Mouse (Mus musculus) midbrain, embryonic 12.5 days (tissue): ENCODE measurements around the gene Osbp2. TPM values are rescaled to one million over a fixed set of nuclear protein-coding genes. Genes with fewer than 3 reads are reported as not detected.

Experiments used
- ATAC-seq: fragments of 200-750 bp; cut with Nextera tagmentation; 2 replicates; pipeline ENCODE4 v1.8.0; 2017; ENCODE audit warnings: low read depth, moderate TSS enrichment, moderate library complexity; ENCODE audit not compliant: low FRiP score
- H3K27ac ChIP-seq: fragments of 300-500 bp; sonication (generic); replicated peaks from 2 replicates; pipeline ENCODE4 v1.5.1; 2016; ENCODE audit warnings: mild to moderate bottlenecking
- H3K27me3 ChIP-seq: fragments of 300-500 bp; sonication (generic); 2 replicates; pipeline ENCODE4 v1.6.1; 2016; ENCODE audit warnings: mild to moderate bottlenecking
- H3K36me3 ChIP-seq: fragments of 300-500 bp; sonication (generic); 2 replicates; pipeline ENCODE4 v1.6.1; 2016
- H3K4me1 ChIP-seq: fragments of 300-500 bp; sonication (generic); 2 replicates; pipeline ENCODE4 v1.6.1; 2016
- H3K4me2 ChIP-seq: fragments of 300-500 bp; sonication (generic); replicated peaks from 2 replicates; pipeline ENCODE4 v1.6.1; 2016; ENCODE audit warnings: mild to moderate bottlenecking, moderate library complexity
- H3K4me3 ChIP-seq: fragments of 300-500 bp; sonication (generic); 2 replicates; pipeline ENCODE4 v1.5.1; 2016; ENCODE audit warnings: mild to moderate bottlenecking
- H3K9ac ChIP-seq: fragments of 300-500 bp; sonication (generic); replicated peaks from 2 replicates; pipeline ENCODE4 v1.6.1; 2016; ENCODE audit warnings: mild to moderate bottlenecking, moderate library complexity
- H3K9me3 ChIP-seq: fragments of 300-500 bp; sonication (generic); 2 replicates; pipeline ENCODE4 v1.6.1; 2016; ENCODE audit warnings: mild to moderate bottlenecking
- WGBS: fragments of 180-500 bp; shearing (Covaris S2); methylation state at CpG from one replicate; pipeline ENCODE4 v1.1.7; 2016; 5-methylcytosine and 5-hydroxymethylcytosine counted together
- polyA plus RNA-seq: library from polyadenylated mRNA; unstranded; fragments of >200 nt; fragmentation: Nextera tagmentation; extraction: Ambion mirVana; gene quantifications from 2 replicates; pipeline ENCODE4 v1.2.1, GENCODE M21; 2016

The Osbp2 gene
- polyA plus RNA-seq, 1 experiment from 2014 or later = 5.3 TPM

GRCm38 (mm10) chr11:3805362-3805761 is 58.3 kb downstream of the Osbp2 start:
- WGBS = 38% methylated on average over 3 of the region's 3 CpGs
- Histone ChIP-seq H3K36me3 (no peaks in the 10 kb centered on the region), H3K9ac (no peak overlapping the region), H3K4me1 (no peaks in the 10 kb centered on the region), H3K27ac (no peak overlapping the region), H3K4me2 (no peak overlapping the region), H3K9me3 (no peaks in the 10 kb centered on the region), H3K4me3 (no peak overlapping the region), H3K27me3 (no peaks in the 10 kb centered on the region)
- no peak for ATAC-seq

- no peak overlapping the region for H3K4me3 ChIP-seq
- no peaks in the 10 kb centered on the region for H3K36me3 ChIP-seq
- no peaks in the 10 kb centered on the region for H3K4me1 ChIP-seq
- no peak overlapping the region for H3K27ac ChIP-seq
- H3K4me2 ChIP-seq = no peak overlapping the region
- no peak overlapping the region for H3K9ac ChIP-seq
- H3K27me3 ChIP-seq = no peaks in the 10 kb centered on the region
- 86% methylated on average over 2 of the region's 2 CpGs for WGBS
- H3K9me3 ChIP-seq = no peaks in the 10 kb centered on the region
- no peak for ATAC-seq
Measured at GRCm38 (mm10) chr11:3804639-3805038, 59.1 kb downstream of the Osbp2 start.

- H3K27me3 ChIP-seq = no peaks in the 10 kb centered on the region
- no peaks in the 10 kb centered on the region for H3K36me3 ChIP-seq
- no peak overlapping the region for H3K9ac ChIP-seq
- no peaks in the 10 kb centered on the region for H3K4me1 ChIP-seq
- ATAC-seq = no peak
- no peaks in the 10 kb centered on the region for H3K9me3 ChIP-seq
- H3K4me2 ChIP-seq = no peak overlapping the region
- H3K4me3 ChIP-seq = no peak overlapping the region
- 38% methylated on average over 1 of the region's 1 CpGs for WGBS
- no peak overlapping the region for H3K27ac ChIP-seq
Measured at GRCm38 (mm10) chr11:3802057-3802456, 61.6 kb downstream of the Osbp2 start.

GRCm38 (mm10) chr11:3797631-3798215 is 66.0 kb downstream of the Osbp2 start:
- WGBS = 91% methylated on average over 6 of the region's 6 CpGs
- H3K4me3 ChIP-seq = no peak overlapping the region
- H3K27ac ChIP-seq = no peak overlapping the region
- no peaks in the 10 kb centered on the region for H3K4me1 ChIP-seq
- H3K4me2 ChIP-seq = no peak overlapping the region
- no peak for ATAC-seq
- no peaks in the 10 kb centered on the region for H3K27me3 ChIP-seq
- no peak overlapping the region for H3K9ac ChIP-seq
- no peaks in the 10 kb centered on the region for H3K36me3 ChIP-seq
- no peaks in the 10 kb centered on the region for H3K9me3 ChIP-seq

- Histone ChIP-seq H3K27ac (no peak overlapping the region), H3K9me3 (no peaks in the 10 kb centered on the region), H3K4me2 (no peak overlapping the region), H3K4me1 (no peaks in the 10 kb centered on the region), H3K27me3 (0 out of 2 replicates have a peak, but pooled peaks cover 6% of the 10 kb centered on the region), H3K4me3 (no peak overlapping the region), H3K36me3 (no peaks in the 10 kb centered on the region), H3K9ac (no peak overlapping the region)
- ATAC-seq = no peak
Measured at GRCm38 (mm10) chr11:3790736-3791135, 73.0 kb downstream of the Osbp2 start.

- Histone ChIP-seq H3K36me3 (no peaks in the 10 kb centered on the region), H3K9ac (no peak overlapping the region), H3K27me3 (peaks cover 7% of the 10 kb centered on the region; the same call in 1 of the 2 replicates), H3K27ac (no peak overlapping the region), H3K4me1 (no peaks in the 10 kb centered on the region), H3K4me2 (no peak overlapping the region), H3K9me3 (no peaks in the 10 kb centered on the region), H3K4me3 (no peak overlapping the region)
- ATAC-seq = no peak
- 77% methylated on average over 3 of the region's 3 CpGs for WGBS
Measured at GRCm38 (mm10) chr11:3789919-3790318, 73.8 kb downstream of the Osbp2 start.

- Histone ChIP-seq H3K36me3 (no peaks in the 10 kb centered on the region), H3K4me2 (no peak overlapping the region), H3K27ac (no peak overlapping the region), H3K4me3 (no peak overlapping the region), H3K9me3 (no peaks in the 10 kb centered on the region), H3K4me1 (no peaks in the 10 kb centered on the region), H3K27me3 (peaks cover 10% of the 10 kb centered on the region; the same call in 1 of the 2 replicates), H3K9ac (no peak overlapping the region)
- 0 out of 2 replicates have a peak, but pooled peaks have one; percentile 16 for ATAC-seq
- WGBS = 23% methylated on average over 6 of the region's 6 CpGs
Measured at GRCm38 (mm10) chr11:3786564-3786963, 77.1 kb downstream of the Osbp2 start.

GRCm38 (mm10) chr11:3775263-3775644 is 88.4 kb downstream of the Osbp2 start:
- Histone ChIP-seq H3K36me3 (no peaks in the 10 kb centered on the region), H3K9ac (no peak overlapping the region), H3K4me2 (peak overlapping the region; percentile 79; the same call in 1 of the 2 replicates), H3K4me1 (peaks cover 20% of the 10 kb centered on the region), H3K4me3 (peak overlapping the region; percentile 55; the same call in 1 of the 2 replicates), H3K27me3 (peaks cover 45% of the 10 kb centered on the region), H3K27ac (no peak overlapping the region), H3K9me3 (no peaks in the 10 kb centered on the region)
- WGBS = 47% methylated on average over 4 of the region's 4 CpGs
- ATAC-seq = no peak

GRCm38 (mm10) chr11:3774463-3775262 is 89.0 kb downstream of the Osbp2 start:
- WGBS = 1% methylated on average over 56 of the region's 56 CpGs
- Histone ChIP-seq H3K27me3 (peaks cover 45% of the 10 kb centered on the region), H3K9ac (peak overlapping the region; percentile 76), H3K4me2 (peak overlapping the region; percentile 79), H3K27ac (peak overlapping the region; percentile 63), H3K9me3 (no peaks in the 10 kb centered on the region), H3K36me3 (no peaks in the 10 kb centered on the region), H3K4me1 (peaks cover 20% of the 10 kb centered on the region), H3K4me3 (peak overlapping the region; percentile 55)
- peak; percentile 79 for ATAC-seq

GRCm38 (mm10) chr11:3773782-3774462 is 89.8 kb downstream of the Osbp2 start:
- Histone ChIP-seq H3K27ac (peak overlapping the region; percentile 63), H3K4me2 (peak overlapping the region; percentile 79), H3K9ac (peak overlapping the region; percentile 76), H3K9me3 (peaks cover 3% of the 10 kb centered on the region; the same call in 1 of the 2 replicates), H3K36me3 (peaks cover 1% of the 10 kb centered on the region; the same call in 1 of the 2 replicates), H3K4me1 (peaks cover 20% of the 10 kb centered on the region), H3K27me3 (peaks cover 45% of the 10 kb centered on the region), H3K4me3 (peak overlapping the region; percentile 55)
- peak; percentile 67 for ATAC-seq
- WGBS = 33% methylated on average over 6 of the region's 6 CpGs

- Histone ChIP-seq H3K9me3 (peaks cover 4% of the 10 kb centered on the region; the same call in 1 of the 2 replicates), H3K27ac (no peak overlapping the region), H3K4me1 (peaks cover 20% of the 10 kb centered on the region), H3K9ac (no peak overlapping the region), H3K4me2 (peak overlapping the region; percentile 79), H3K36me3 (peaks cover 4% of the 10 kb centered on the region; the same call in 1 of the 2 replicates), H3K27me3 (peaks cover 43% of the 10 kb centered on the region), H3K4me3 (no peak overlapping the region)
- WGBS = 86% methylated on average over 8 of the region's 8 CpGs
- ATAC-seq = no peak
Measured at GRCm38 (mm10) chr11:3773136-3773535, 90.6 kb downstream of the Osbp2 start.

GRCm38 (mm10) chr11:3771348-3771747 is 92.4 kb downstream of the Osbp2 start:
- WGBS = 53% methylated on average over 6 of the region's 6 CpGs
- Histone ChIP-seq H3K27ac (no peak overlapping the region), H3K36me3 (peaks cover 4% of the 10 kb centered on the region; the same call in 1 of the 2 replicates), H3K27me3 (peaks cover 34% of the 10 kb centered on the region), H3K4me3 (no peak overlapping the region), H3K4me2 (no peak overlapping the region), H3K9me3 (peaks cover 4% of the 10 kb centered on the region; the same call in 1 of the 2 replicates), H3K4me1 (peaks cover 20% of the 10 kb centered on the region), H3K9ac (no peak overlapping the region)
- ATAC-seq = no peak
